Mouse (Mus musculus) CH12.LX (cell line): ENCODE data around the gene Cotl1. TPM values are rescaled to one million over a fixed set of nuclear protein-coding genes. Genes with fewer than 3 reads are reported as not detected.

ENCODE experiments used
- DNase-seq: peaks from one replicate; pipeline ENCODE4 v3.0.0-alpha.2; 2013; ENCODE audit errors: extremely low read depth
- H3K27ac ChIP-seq: 2 replicates; pipeline ENCODE4 v1.5.1; 2012; ENCODE audit warnings: low read depth, mild to moderate bottlenecking, control low read depth, moderate library complexity; ENCODE audit not compliant: insufficient read depth
- H3K27me3 ChIP-seq: replicated peaks from 2 replicates; pipeline ENCODE3; 2012; ENCODE audit warnings: inconsistent platforms
- H3K36me3 ChIP-seq, 2 experiments: replicated peaks in 1 of 2; 2 replicates each; pipeline versions ENCODE3 to v1.6.1; 2012; ENCODE audit warnings: inconsistent platforms in 1 of 2, low read length in 1 of 2, mild to moderate bottlenecking in 1 of 2, mixed read lengths in 1 of 2, moderate library complexity in 1 of 2; ENCODE audit not compliant: control insufficient read depth in 1 of 2, insufficient read depth in 1 of 2
- H3K4me1 ChIP-seq, 2 experiments: 2 replicates each; pipeline ENCODE4 v1.6.1; 2012; ENCODE audit warnings: inconsistent platforms in 1 of 2, moderate library complexity in 1 of 2; ENCODE audit not compliant: insufficient read depth in 2 of 2, control insufficient read depth in 1 of 2
- H3K4me2 ChIP-seq: 2 replicates; pipeline ENCODE4 v1.6.1; 2012; ENCODE audit warnings: low read depth, mild to moderate bottlenecking, control low read depth; ENCODE audit not compliant: poor library complexity, insufficient read depth, severe bottlenecking
- H3K4me3 ChIP-seq, 3 experiments: fragments of 150-350 bp in 1 of 3; sonication (generic) in 1 of 3; replicated peaks in 1 of 3; 2 replicates each; pipeline versions ENCODE3 to v1.5.1; 2011 to 2012; ENCODE audit warnings: low read depth in 2 of 3, low read length in 2 of 3, mild to moderate bottlenecking in 2 of 3, moderate library complexity in 2 of 3, control low read depth in 1 of 3, improper control_type of control experiment in 1 of 3, inconsistent platforms in 1 of 3, mixed read lengths in 1 of 3; ENCODE audit not compliant: poor library complexity in 1 of 3
- H3K79me2 ChIP-seq: replicated peaks from 2 replicates; pipeline ENCODE4 v1.6.1; 2012; ENCODE audit warnings: mild to moderate bottlenecking, moderate library complexity; ENCODE audit not compliant: control insufficient read depth, poor library complexity, insufficient read depth, severe bottlenecking; ENCODE audit errors: extremely low read depth
- H3K9ac ChIP-seq: 2 replicates; pipeline ENCODE4 v1.6.1; 2012; ENCODE audit warnings: low read depth, mild to moderate bottlenecking, control low read depth, moderate library complexity; ENCODE audit not compliant: insufficient read depth
- H3K9me3 ChIP-seq: replicated peaks from 2 replicates; pipeline ENCODE3; 2012; ENCODE audit warnings: low read length, inconsistent platforms, mixed read lengths
- CHD1 ChIP-seq: IDR thresholded peaks from 2 replicates; pipeline ENCODE4 v1.6.1; 2012; ENCODE audit warnings: low read depth, low read length, improper control_type of control experiment, inconsistent platforms
- CTCF ChIP-seq, 2 experiments: IDR thresholded peaks in 1 of 2; conservative IDR thresholded peaks in 1 of 2; 2 replicates each; pipeline ENCODE4 v1.5.1; 2011 to 2012; ENCODE audit warnings: low read depth in 2 of 2, low read length in 2 of 2, improper control_type of control experiment in 1 of 2, inconsistent platforms in 1 of 2, mild to moderate bottlenecking in 1 of 2, moderate library complexity in 1 of 2
- E2F4 ChIP-seq: IDR thresholded peaks from 2 replicates; pipeline ENCODE4 v1.6.1; 2011; ENCODE audit warnings: low read depth, low read length, improper control_type of control experiment; ENCODE audit not compliant: insufficient replicate concordance
- HCFC1 ChIP-seq: IDR thresholded peaks from 2 replicates; pipeline ENCODE4 v1.6.1; 2012; ENCODE audit warnings: low read depth, mild to moderate bottlenecking, inconsistent platforms, low read length, improper control_type of control experiment
- JUN ChIP-seq: IDR thresholded peaks from 2 replicates; pipeline ENCODE4 v1.6.1; 2011; ENCODE audit warnings: low read depth, mild to moderate bottlenecking, low read length, improper control_type of control experiment, moderate library complexity; ENCODE audit not compliant: insufficient read depth
- JUND ChIP-seq: conservative IDR thresholded peaks from 2 replicates; pipeline ENCODE4 v1.6.1; 2011; ENCODE audit warnings: low read depth, low read length, improper control_type of control experiment
- MAX ChIP-seq: IDR thresholded peaks from 2 replicates; pipeline ENCODE4 v1.6.1; 2011; ENCODE audit warnings: low read length, improper control_type of control experiment
- MAZ ChIP-seq: IDR thresholded peaks from 2 replicates; pipeline ENCODE4 v1.6.1; 2012; ENCODE audit warnings: low read depth, mild to moderate bottlenecking, inconsistent platforms, low read length, improper control_type of control experiment, moderate library complexity
- MYC ChIP-seq: IDR thresholded peaks from 2 replicates; pipeline ENCODE4 v1.6.1; 2011; ENCODE audit warnings: low read depth, mild to moderate bottlenecking, improper control_type of control experiment, low read length
- NELFE ChIP-seq: IDR thresholded peaks from 2 replicates; pipeline ENCODE4 v1.6.1; 2011; ENCODE audit warnings: low read depth, low read length, improper control_type of control experiment
- PAX5 ChIP-seq: IDR thresholded peaks from 2 replicates; pipeline ENCODE4 v1.6.1; 2012; ENCODE audit warnings: low read length, inconsistent platforms, mixed read lengths
- POLR2A ChIP-seq: IDR thresholded peaks from 2 replicates; pipeline ENCODE4 v1.6.1; 2011; ENCODE audit warnings: low read depth, mild to moderate bottlenecking, improper control_type of control experiment, low read length
- RAD21 ChIP-seq: IDR thresholded peaks from 2 replicates; pipeline ENCODE4 v1.6.1; 2011; ENCODE audit warnings: low read depth, mild to moderate bottlenecking, low read length, improper control_type of control experiment, moderate library complexity
- RCOR1 ChIP-seq: conservative IDR thresholded peaks from 2 replicates; pipeline ENCODE4 v1.6.1; 2012; ENCODE audit warnings: low read depth, mild to moderate bottlenecking, inconsistent platforms, low read length, improper control_type of control experiment
- SMC3 ChIP-seq: IDR thresholded peaks from 2 replicates; pipeline ENCODE4 v1.6.1; 2011; ENCODE audit warnings: low read depth, low read length, improper control_type of control experiment
- UBTF ChIP-seq: IDR thresholded peaks from 2 replicates; pipeline ENCODE4 v1.6.1; 2012; ENCODE audit warnings: low read depth, mild to moderate bottlenecking, inconsistent platforms, low read length, improper control_type of control experiment, moderate library complexity
- ZC3H11A ChIP-seq: IDR thresholded peaks from 2 replicates; pipeline ENCODE4 v1.6.1; 2012; ENCODE audit warnings: low read depth, mild to moderate bottlenecking, inconsistent platforms, low read length, improper control_type of control experiment
- ZKSCAN1 ChIP-seq: IDR thresholded peaks from 2 replicates; pipeline ENCODE4 v1.6.1; 2012; ENCODE audit warnings: low read depth, inconsistent platforms, low read length, improper control_type of control experiment, borderline replicate concordance
- ZMIZ1 ChIP-seq: IDR thresholded peaks from 2 replicates; pipeline ENCODE4 v1.6.1; 2012; ENCODE audit warnings: low read depth, mild to moderate bottlenecking, inconsistent platforms, low read length, improper control_type of control experiment
- dilution Hi-C: fragments of 300-500 bp; cut with MboI; formaldehyde crosslinking; loops from 2 replicates; pipeline ENCODE4 v1.14.3; 2020; ENCODE audit warnings: low sequenced_read_pairs; ENCODE audit not compliant: extremely low pct_unique_long_range_greater_than_20kb, extremely low pct_ligation_motif_present
- in situ Hi-C: fragments of 300-500 bp; cut with MboI; formaldehyde crosslinking; loops from 3 replicates; pipeline ENCODE4 v1.14.3; 2019; ENCODE audit warnings: low sequenced_read_pairs, low pct_ligation_motif_present, low pct_unique_long_range_greater_than_20kb, mixed read lengths
- polyA plus RNA-seq: library from polyadenylated mRNA; unstranded; fragments of >175 nt; gene quantifications from 2 replicates; pipeline ENCODE4 v1.2.1, GENCODE M21; 2012; ENCODE audit warnings: low read depth; ENCODE audit not compliant: insufficient read length
- total RNA-seq, 2 experiments: library from RNA; depleted of rRNA; stranded (reverse); fragments of 300-350 nt in 1 of 2; fragments of >200 nt in 1 of 2; gene quantifications; 2 replicates each; pipeline ENCODE4 v1.2.3; 2012 to 2014

The Cotl1 gene
- total and polyA plus RNA-seq, 3 experiments = 59.6 to 375 (median 135) TPM

DNA sequence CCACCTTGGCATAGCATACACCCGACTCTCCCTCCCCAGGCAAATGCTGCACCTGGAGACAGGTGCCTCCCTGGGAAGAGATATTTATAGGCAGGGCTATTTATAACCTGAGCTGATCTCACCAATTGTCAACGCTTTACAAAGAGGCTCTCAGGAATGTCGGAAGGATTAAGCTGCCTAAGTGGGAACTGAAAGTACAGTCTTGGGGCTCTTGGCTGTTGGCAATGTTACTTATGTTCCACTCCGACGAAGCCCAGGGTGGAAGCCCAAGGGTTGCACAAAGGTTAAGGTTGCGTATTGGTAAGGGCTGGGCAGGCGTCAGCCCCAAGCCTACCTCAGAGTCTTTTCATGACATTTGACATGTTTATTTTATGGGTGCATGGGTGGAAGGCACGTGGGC lies 4.2 kb upstream of the Cotl1 start:
- Histone ChIP-seq H3K27me3 (peaks cover 11% of the 10 kb centered on the region), H3K4me2 (no peak overlapping the region), H3K4me1 (peaks cover 0 to 13% of the 10 kb centered on the region in 2 experiments; a peak in 2 of 4 replicates), H3K79me2 (no peaks in the 10 kb centered on the region), H3K9ac (no peak overlapping the region), H3K27ac (no peak overlapping the region), H3K9me3 (peaks cover 7% of the 10 kb centered on the region), H3K4me3 (no peak overlapping the region), H3K36me3 (no peaks in the 10 kb centered on the region)
- in situ Hi-C loops (loop anchor here (5.0 to 10.0 kb wide), 2 partner anchors 62 to 140 kb away; partner anchors contain the start of gene Atp2c2), dilution Hi-C loops (no loop called here)
- no peak for DNase-seq
- TF ChIP-seq JUN (no peak), ZC3H11A (no peak), E2F4 (no peak), UBTF (no peak), RCOR1 (no peak), ZMIZ1 (no peak)

DNA sequence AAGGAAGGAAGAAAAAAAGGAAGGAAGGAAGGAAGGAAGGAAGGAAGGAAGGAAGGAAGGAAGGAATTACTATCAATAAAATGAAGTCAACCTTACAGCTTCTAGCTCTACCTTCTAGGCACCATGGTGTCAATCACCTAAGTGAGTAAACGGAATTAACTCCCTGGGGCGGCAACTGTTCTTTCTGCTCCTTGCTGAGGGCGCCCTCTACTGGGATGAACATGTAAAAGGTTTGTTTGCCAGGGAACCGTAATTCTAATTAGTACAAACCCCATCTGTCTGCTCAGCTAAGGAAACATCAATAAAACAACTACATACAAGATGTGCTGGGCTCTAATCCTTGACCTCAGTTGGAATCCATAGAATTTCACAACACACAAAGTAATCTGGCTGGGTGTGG lies 3.1 kb upstream of the Cotl1 start:
- TF ChIP-seq PAX5 = no peak
- peak; percentile 96 for TF ChIP-seq RAD21
- TF ChIP-seq CTCF (conservative IDR thresholded peaks at IDR 0.05 in 1 of 2, IDR thresholded peaks at IDR 0.05 in 1 of 2; ENCODE audit: low read depth in 2 of 2, low read length in 2 of 2) = peak; percentile 80 to 97
- no peak for TF ChIP-seq CHD1
- TF ChIP-seq MAZ = no peak
- TF ChIP-seq ZKSCAN1 = no peak
- TF ChIP-seq SMC3 = peak; percentile 93
- TF ChIP-seq HCFC1 = no peak
- TF ChIP-seq MYC = 0 out of 2 replicates have a peak, but pooled peaks have one; percentile 24
- TF ChIP-seq UBTF = no peak
- TF ChIP-seq JUND = 0 out of 2 replicates have a peak, but pooled peaks have one; percentile 5
- TF ChIP-seq NELFE = no peak
- TF ChIP-seq POLR2A = no peak
- TF ChIP-seq ZC3H11A = peak; percentile 79
- no peak for TF ChIP-seq MAX
- TF ChIP-seq, all 38 proteins: peak for 6
- H3K9me3 ChIP-seq = no peaks in the 10 kb centered on the region
- H3K4me2 ChIP-seq = no peak overlapping the region
- dilution Hi-C loops (no loop called here), in situ Hi-C loops (loop anchor here (5.0 to 10.0 kb wide), 2 partner anchors 61 to 139 kb away; partner anchors contain the start of gene Atp2c2)
- no peaks in the 10 kb centered on the region for H3K79me2 ChIP-seq
- no peak overlapping the region for H3K27ac ChIP-seq
- H3K4me3 ChIP-seq = no peak overlapping the region
- peak; percentile 90 for DNase-seq
- H3K4me1 ChIP-seq = peaks cover 0 to 21% of the 10 kb centered on the region in 2 experiments; a peak in 2 of 4 replicates
- peaks cover 11% of the 10 kb centered on the region for H3K27me3 ChIP-seq
- no peak overlapping the region for H3K9ac ChIP-seq
- H3K36me3 ChIP-seq = no peaks in the 10 kb centered on the region
